Mouse (Mus musculus) myocyte (in vitro differentiated cells): ENCODE measurements at regions not wholly inside any gene's neighbourhood (a gene's known extent, or its start where the extent isn't known, plus 50 kb on each side); places are given as distances from the start of the nearest gene placed in this dataset.

ENCODE experiments used
- CEBPB ChIP-seq: IDR thresholded peaks from 2 replicates; pipeline ENCODE4 v1.6.1; 2011; ENCODE audit warnings: mild to moderate bottlenecking, moderate library complexity; ENCODE audit not compliant: poor library complexity, insufficient read depth, severe bottlenecking
- E2F4 ChIP-seq: IDR thresholded peaks from one replicate; pipeline ENCODE4 v1.6.1; 2011; ENCODE audit warnings: mild to moderate bottlenecking, control low read depth, moderate library complexity; ENCODE audit not compliant: insufficient read depth
- MAX ChIP-seq: IDR thresholded peaks from one replicate; pipeline ENCODE4 v1.6.1; 2011; ENCODE audit warnings: low read depth, mild to moderate bottlenecking, control low read depth
- MYOD1 ChIP-seq, 3 experiments: IDR thresholded peaks; one replicate each; pipeline ENCODE4 v1.6.1; 2011; ENCODE audit warnings: control low read depth in 2 of 3, low read depth in 2 of 3, mild to moderate bottlenecking in 2 of 3, moderate library complexity in 1 of 3; ENCODE audit not compliant: insufficient read length in 2 of 3, control insufficient read depth in 1 of 3
- MYOG ChIP-seq, 3 experiments: IDR thresholded peaks; one replicate each; pipeline ENCODE4 v1.6.1; 2011; ENCODE audit warnings: control low read depth in 2 of 3, low read depth in 2 of 3, mild to moderate bottlenecking in 2 of 3; ENCODE audit not compliant: insufficient read length in 2 of 3, control insufficient read depth in 1 of 3, insufficient read depth in 1 of 3
- POLR2A ChIP-seq: IDR thresholded peaks from one replicate; pipeline ENCODE4 v1.6.1; 2011; ENCODE audit warnings: low read depth, mild to moderate bottlenecking, control low read depth, moderate library complexity; ENCODE audit not compliant: insufficient read length
- POLR2AphosphoS2 ChIP-seq: IDR thresholded peaks from one replicate; pipeline ENCODE4 v1.6.1; 2011; ENCODE audit warnings: low read depth, control low read depth; ENCODE audit not compliant: insufficient read length
- SRF ChIP-seq: IDR thresholded peaks from one replicate; pipeline ENCODE4 v1.6.1; 2011; ENCODE audit warnings: low read depth; ENCODE audit not compliant: control insufficient read depth, insufficient read length
- TCF12 ChIP-seq: IDR thresholded peaks from one replicate; pipeline ENCODE4 v1.6.1; 2011; ENCODE audit warnings: mild to moderate bottlenecking, control low read depth; ENCODE audit not compliant: poor library complexity, insufficient read depth, severe bottlenecking
- TCF3 ChIP-seq: IDR thresholded peaks from one replicate; pipeline ENCODE4 v1.6.1; 2011; ENCODE audit warnings: low read depth, control low read depth; ENCODE audit not compliant: insufficient read length
- USF1 ChIP-seq: IDR thresholded peaks from one replicate; pipeline ENCODE4 v1.6.1; 2011; ENCODE audit warnings: low read depth, mild to moderate bottlenecking, control low read depth, moderate library complexity

DNA sequence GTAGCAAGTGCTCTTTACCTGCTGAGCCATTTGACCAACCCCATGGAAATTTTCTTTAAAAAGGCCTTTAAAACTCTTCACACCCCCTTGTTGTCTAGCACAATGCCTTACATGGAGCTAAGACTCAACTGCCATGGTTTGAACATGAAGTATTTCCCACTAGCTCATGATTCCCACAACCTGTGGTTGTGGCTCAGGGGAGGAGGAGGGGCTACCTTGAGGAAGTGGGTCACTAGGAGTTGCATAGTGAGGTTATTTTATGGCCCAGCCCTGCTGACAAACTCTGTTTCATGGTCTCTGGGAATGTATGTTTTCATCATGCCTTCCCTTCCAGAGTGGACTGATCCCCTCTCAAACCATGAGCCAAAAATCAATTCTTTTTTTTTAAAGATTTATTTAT, 53.9 kb upstream of the Magi3 start:
- TF ChIP-seq CEBPB (no peak), POLR2A (no peak), MAX (no peak), USF1 (no peak), POLR2AphosphoS2 (no peak), MYOG (IDR thresholded peaks at IDR 0.05; ENCODE audit: control insufficient read depth in 1 of 3, insufficient read depth in 1 of 3, insufficient read length in 2 of 3, low read depth in 2 of 3) (no peak), SRF (no peak), E2F4 (no peak), MYOD1 (IDR thresholded peaks at IDR 0.05; ENCODE audit: control insufficient read depth in 1 of 3, insufficient read length in 2 of 3, low read depth in 2 of 3) (no peak), TCF3 (no peak), TCF12 (no peak)
